Mouse (Mus musculus): ENCODE measurements around the gene Gm2000. TPM values are rescaled to one million over a fixed set of nuclear protein-coding genes. Genes with fewer than 3 reads are reported as not detected.
"Not testable (repeated sequence)": the region's sequence is repeated elsewhere in the genome, so short reads cannot be mapped to it uniquely, and the experiment has no call there.

Gm2000 gene
- total and polyA plus RNA-seq, 2 experiments from 2014 or later = 472 to 585 TPM

- no peaks in the 10 kb centered on the region for H3K27me3 ChIP-seq (ENCODE audit: insufficient read depth, low read length)
- no peaks in the 10 kb centered on the region for H3K36me3 ChIP-seq (ENCODE audit: insufficient read depth, low read length)
- WGBS = 93% methylated on average over 2 of the region's 2 CpGs
- no peak for DNase-seq (ENCODE audit: low spot score)
- no peak for TF ChIP-seq CTCF (IDR thresholded peaks at IDR 0.05; ENCODE audit: low read depth)
- H3K27ac ChIP-seq = no peak overlapping the region
- no peaks in the 10 kb centered on the region for H3K9me3 ChIP-seq (ENCODE audit: low read length)
- ATAC-seq = no peak
- H3K4me1 ChIP-seq (ENCODE audit: insufficient read depth, low read length) = no peaks in the 10 kb centered on the region
- H3K9ac ChIP-seq (replicated peaks; ENCODE audit: low read length) = no peak overlapping the region
- no peak overlapping the region for H3K4me2 ChIP-seq (ENCODE audit: low read depth, low read length)
- no peak overlapping the region for H3K4me3 ChIP-seq (ENCODE audit: low read length)
These were observed 13.4 kb upstream of the Gm2000 start for GRCm38 (mm10) chr1:156352466-156352865.

GRCm38 (mm10) chr1:156381217-156381616 is 15.4 kb downstream of the Gm2000 start:
- no peaks in the 10 kb centered on the region for H3K4me1 ChIP-seq (ENCODE audit: insufficient read depth, low read length)
- ATAC-seq = no peak
- no peak overlapping the region for H3K4me3 ChIP-seq (ENCODE audit: low read length)
- 95% methylated on average over 3 of the region's 3 CpGs for WGBS
- TF ChIP-seq CTCF (IDR thresholded peaks at IDR 0.05; ENCODE audit: low read depth) = no peak
- no peaks in the 10 kb centered on the region for H3K36me3 ChIP-seq (ENCODE audit: insufficient read depth, low read length)
- no peak overlapping the region for H3K9ac ChIP-seq (replicated peaks; ENCODE audit: low read length)
- no peak overlapping the region for H3K4me2 ChIP-seq (ENCODE audit: low read depth, low read length)
- H3K27ac ChIP-seq = no peak overlapping the region
- H3K9me3 ChIP-seq (ENCODE audit: low read length) = no peaks in the 10 kb centered on the region
- no peaks in the 10 kb centered on the region for H3K27me3 ChIP-seq (ENCODE audit: insufficient read depth, low read length)
- no peak for DNase-seq (ENCODE audit: low spot score)

GRCm38 (mm10) chr1:156386232-156386631 is 20.4 kb downstream of the Gm2000 start:
- Histone ChIP-seq H3K4me1 (ENCODE audit: insufficient read depth, low read length) (no peaks in the 10 kb centered on the region), H3K9me3 (ENCODE audit: low read length) (no peaks in the 10 kb centered on the region), H3K36me3 (ENCODE audit: insufficient read depth, low read length) (no peaks in the 10 kb centered on the region), H3K4me2 (ENCODE audit: low read depth, low read length) (no peak overlapping the region), H3K4me3 (ENCODE audit: low read length) (no peak overlapping the region), H3K27ac (no peak overlapping the region), H3K27me3 (ENCODE audit: insufficient read depth, low read length) (no peaks in the 10 kb centered on the region), H3K9ac (replicated peaks; ENCODE audit: low read length) (no peak overlapping the region)
- ATAC-seq (no peak), DNase-seq (ENCODE audit: low spot score) (no peak)
- 93% methylated on average over 4 of the region's 4 CpGs for WGBS
- TF ChIP-seq CTCF (IDR thresholded peaks at IDR 0.05; ENCODE audit: low read depth) = no peak

DNA sequence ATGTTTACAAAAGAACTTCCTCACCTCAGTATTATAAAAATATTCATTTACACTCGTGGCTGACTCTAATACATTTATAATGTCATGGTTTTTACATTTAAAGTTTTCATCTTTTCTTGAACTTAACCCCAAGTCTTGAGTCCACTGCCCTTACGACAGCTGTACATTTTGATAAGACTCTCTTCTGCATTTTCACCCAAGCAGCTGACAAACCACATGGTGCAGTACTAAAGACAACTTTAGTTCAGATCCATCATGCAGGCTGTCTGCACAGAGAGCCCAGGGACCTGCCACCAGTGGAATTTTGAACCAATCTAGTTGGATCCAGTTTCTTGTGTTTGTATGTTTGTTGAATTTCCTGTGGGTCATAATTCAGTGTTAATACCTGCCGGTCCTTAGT is 21.0 kb downstream of the Gm2000 start:
- ATAC-seq (no peak), DNase-seq (ENCODE audit: low spot score) (no peak)
- Histone ChIP-seq H3K4me3 (ENCODE audit: low read length) (no peak overlapping the region), H3K4me1 (ENCODE audit: insufficient read depth, low read length) (no peaks in the 10 kb centered on the region), H3K4me2 (ENCODE audit: low read depth, low read length) (no peak overlapping the region), H3K27me3 (ENCODE audit: insufficient read depth, low read length) (no peaks in the 10 kb centered on the region), H3K9ac (replicated peaks; ENCODE audit: low read length) (no peak overlapping the region), H3K36me3 (ENCODE audit: insufficient read depth, low read length) (no peaks in the 10 kb centered on the region), H3K9me3 (ENCODE audit: low read length) (no peaks in the 10 kb centered on the region), H3K27ac (no peak overlapping the region)
- TF ChIP-seq CTCF (IDR thresholded peaks at IDR 0.05; ENCODE audit: low read depth) = no peak
- 68% methylated on average over 3 of the region's 3 CpGs for WGBS

- Histone ChIP-seq H3K9ac (replicated peaks; ENCODE audit: low read length) (no peak overlapping the region), H3K4me3 (ENCODE audit: low read length) (no peak overlapping the region), H3K4me1 (ENCODE audit: insufficient read depth, low read length) (no peaks in the 10 kb centered on the region), H3K27me3 (ENCODE audit: insufficient read depth, low read length) (no peaks in the 10 kb centered on the region), H3K36me3 (ENCODE audit: insufficient read depth, low read length) (no peaks in the 10 kb centered on the region), H3K27ac (no peak overlapping the region), H3K4me2 (ENCODE audit: low read depth, low read length) (no peak overlapping the region), H3K9me3 (ENCODE audit: low read length) (no peaks in the 10 kb centered on the region)
- TF ChIP-seq CTCF (IDR thresholded peaks at IDR 0.05; ENCODE audit: low read depth) = no peak
- ATAC-seq (no peak), DNase-seq (ENCODE audit: low spot score) (no peak)
- WGBS = 85% methylated on average over 4 of the region's 4 CpGs
These were observed 27.3 kb downstream of the Gm2000 start for GRCm38 (mm10) chr1:156393148-156393547.

DNA sequence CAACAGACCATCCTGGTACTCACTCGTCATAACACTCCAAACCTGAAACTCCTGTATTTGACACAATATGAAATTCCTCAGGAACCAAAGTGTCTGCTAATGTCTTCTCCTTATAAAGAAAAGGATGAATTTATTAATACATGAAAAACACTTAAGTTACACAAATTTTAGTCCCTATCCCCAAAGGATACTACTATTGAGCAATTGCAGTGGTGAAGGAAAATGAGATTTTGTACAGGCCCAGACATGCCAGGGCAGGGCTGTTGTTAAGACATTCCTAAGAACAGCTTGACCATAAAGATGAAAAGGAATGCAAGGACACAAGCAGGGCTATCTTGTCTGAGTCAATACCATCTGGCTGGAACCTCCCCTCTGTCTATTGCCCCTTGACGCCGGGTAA is 34.3 kb downstream of the Gm2000 start:
- H3K27me3 ChIP-seq (ENCODE audit: insufficient read depth, low read length); H3K4me1 ChIP-seq (ENCODE audit: insufficient read depth, low read length); H3K9me3 ChIP-seq (ENCODE audit: low read length); H3K4me3 ChIP-seq (ENCODE audit: low read length); ATAC-seq; DNase-seq (ENCODE audit: low spot score); H3K27ac ChIP-seq; H3K36me3 ChIP-seq (ENCODE audit: insufficient read depth, low read length); H3K9ac ChIP-seq (replicated peaks; ENCODE audit: low read length); H3K4me2 ChIP-seq (ENCODE audit: low read depth, low read length): not testable (repeated sequence)
- WGBS = 80% methylated on average over 3 of the region's 3 CpGs

DNA sequence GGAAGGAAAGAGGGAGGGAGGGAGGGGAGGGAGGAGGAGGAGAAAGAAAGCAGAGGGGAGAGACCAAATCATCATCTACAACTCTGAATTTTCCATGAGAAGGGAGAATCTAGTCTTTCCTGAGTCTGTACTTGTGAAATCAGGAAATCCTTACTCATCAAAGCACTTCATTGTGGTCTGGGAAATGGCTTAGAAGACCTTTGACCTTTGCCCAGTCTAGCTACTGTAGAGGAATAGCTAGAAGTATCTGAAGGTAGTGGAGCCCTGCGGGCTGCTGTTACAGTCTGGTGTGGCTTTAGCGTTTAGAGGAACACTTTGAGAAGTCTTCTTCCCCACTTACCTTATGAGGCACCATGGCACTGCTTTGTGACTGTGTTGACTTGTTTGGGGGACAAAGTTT is 36.7 kb downstream of the Gm2000 start:
- Histone ChIP-seq H3K4me2 (ENCODE audit: low read depth, low read length) (no peak overlapping the region), H3K9ac (replicated peaks; ENCODE audit: low read length) (no peak overlapping the region)
- 64% methylated on average over 2 of the region's 2 CpGs for WGBS

More for the DNA sequence above, 36.7 kb downstream of the Gm2000 start:
- Histone ChIP-seq H3K27ac (no peak overlapping the region), H3K27me3 (ENCODE audit: insufficient read depth, low read length) (no peaks in the 10 kb centered on the region), H3K36me3 (ENCODE audit: insufficient read depth, low read length) (no peaks in the 10 kb centered on the region), H3K4me3 (ENCODE audit: low read length) (no peak overlapping the region), H3K4me1 (ENCODE audit: insufficient read depth, low read length) (no peaks in the 10 kb centered on the region), H3K9me3 (ENCODE audit: low read length) (no peaks in the 10 kb centered on the region)
- no peak for TF ChIP-seq CTCF (IDR thresholded peaks at IDR 0.05; ENCODE audit: low read depth)
- no peak for ATAC-seq
- DNase-seq (ENCODE audit: low spot score) = no peak
